Mouse (Mus musculus): ENCODE measurements at regions not wholly inside any gene's neighbourhood (a gene's known extent, or its start where the extent isn't known, plus 50 kb on each side); places are given as distances from the start of the nearest gene placed in this dataset.

DNA sequence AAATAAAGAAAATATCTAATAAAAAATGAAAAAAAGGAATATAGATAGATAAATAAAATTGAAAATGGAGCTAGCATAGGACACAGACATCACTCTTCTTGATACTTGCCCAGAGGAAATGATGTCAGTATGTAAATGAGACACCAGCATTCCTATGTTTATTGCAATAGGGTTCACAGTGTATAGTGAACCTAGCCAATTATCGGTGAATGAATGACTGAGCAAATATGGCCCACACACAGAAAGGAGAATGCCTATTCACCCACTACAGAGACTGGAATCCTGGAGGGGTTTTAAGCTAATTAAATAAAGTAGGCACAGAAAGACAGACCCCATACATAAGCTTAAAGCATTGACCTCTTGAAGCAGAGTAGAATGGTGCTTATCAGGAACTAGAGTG is 373.9 kb upstream of the 4933412E24Rik start:
- H3K27me3 ChIP-seq (replicated peaks) = no peaks in the 10 kb centered on the region
- H3K4me1 ChIP-seq = no peaks in the 10 kb centered on the region
- H3K36me3 ChIP-seq (replicated peaks; ENCODE audit: low read length) = no peaks in the 10 kb centered on the region
- TF ChIP-seq GATA1 (IDR thresholded peaks at IDR 0.05; ENCODE audit: borderline replicate concordance, low read length) = no peak
- TF ChIP-seq FLI1 (IDR thresholded peaks at IDR 0.05; ENCODE audit: low read length) = no peak
- H3K9me3 ChIP-seq = peaks cover 3% of the 10 kb centered on the region; the same call in 1 of the 2 replicates
- H3K4me3 ChIP-seq (replicated peaks) = no peak overlapping the region

DNA sequence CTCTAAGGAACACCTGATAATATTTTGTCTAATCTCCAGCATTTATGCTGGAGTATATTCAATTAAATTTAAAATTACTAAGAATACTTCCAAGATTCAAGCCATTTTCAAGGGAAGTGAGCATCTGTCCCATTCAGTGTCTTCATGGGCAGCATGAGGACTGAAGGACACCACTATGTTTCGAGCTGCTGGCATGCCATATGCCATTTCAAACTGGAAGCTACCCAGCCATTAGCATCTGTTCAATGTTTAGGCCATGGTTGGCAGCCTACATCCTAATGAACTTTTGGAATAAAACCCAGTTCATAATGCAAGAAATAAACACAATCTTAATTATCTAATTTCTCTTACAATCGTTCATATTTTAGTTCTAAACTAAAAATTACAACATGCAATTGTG is 371.5 kb upstream of the 4933412E24Rik start:
- H3K27me3 ChIP-seq (replicated peaks) = no peaks in the 10 kb centered on the region
- H3K4me3 ChIP-seq (replicated peaks) = no peak overlapping the region
- H3K36me3 ChIP-seq (replicated peaks; ENCODE audit: low read length) = no peaks in the 10 kb centered on the region
- TF ChIP-seq GATA1 (IDR thresholded peaks at IDR 0.05; ENCODE audit: borderline replicate concordance, low read length) (no peak), FLI1 (IDR thresholded peaks at IDR 0.05; ENCODE audit: low read length) (no peak)
- H3K9me3 ChIP-seq = peaks cover 3% of the 10 kb centered on the region; the same call in 1 of the 2 replicates
- H3K4me1 ChIP-seq = no peaks in the 10 kb centered on the region

Measured in megakaryocyte, embryonic 14.5 days (primary cell).